Mouse (Mus musculus) splenic B cell, adult 2 months (primary cell): ENCODE measurements around the gene Slc25a38.

Source experiments
- DNase-seq: peaks from one replicate; pipeline ENCODE4 v3.0.0-alpha.2; 2011; ENCODE audit warnings: low read depth, low spot score
- H3K27me3 ChIP-seq: 2 replicates; pipeline ENCODE4 v1.6.1; 2012; ENCODE audit warnings: mild to moderate bottlenecking, low read length, moderate library complexity, mixed read lengths; ENCODE audit not compliant: control insufficient read depth, poor library complexity, insufficient read depth, severe bottlenecking
- H3K36me3 ChIP-seq: 2 replicates; pipeline ENCODE4 v1.6.1; 2012; ENCODE audit warnings: mild to moderate bottlenecking, low read length, moderate library complexity, mixed read lengths; ENCODE audit not compliant: control insufficient read depth, poor library complexity, insufficient read depth, severe bottlenecking

The Slc25a38 gene

GRCm38 (mm10) chr9:120110211-120111018 lies at the start of gene Slc25a38:
Gene Slc25a38, plus strand, starts transcription at chr9:120110374.
- DNase-seq = peak; percentile 95
- Histone ChIP-seq H3K27me3 (no peaks in the 10 kb centered on the region), H3K36me3 (no peaks in the 10 kb centered on the region)

- Histone ChIP-seq H3K36me3 (no peaks in the 10 kb centered on the region), H3K27me3 (no peaks in the 10 kb centered on the region)
- DNase-seq = no peak
Measured at GRCm38 (mm10) chr9:120064317-120064716, 45.9 kb upstream of the Slc25a38 start.

- no peaks in the 10 kb centered on the region for H3K36me3 ChIP-seq
- no peak for DNase-seq
- no peaks in the 10 kb centered on the region for H3K27me3 ChIP-seq
Measured at GRCm38 (mm10) chr9:120067609-120068008, 42.6 kb upstream of the Slc25a38 start.

DNA sequence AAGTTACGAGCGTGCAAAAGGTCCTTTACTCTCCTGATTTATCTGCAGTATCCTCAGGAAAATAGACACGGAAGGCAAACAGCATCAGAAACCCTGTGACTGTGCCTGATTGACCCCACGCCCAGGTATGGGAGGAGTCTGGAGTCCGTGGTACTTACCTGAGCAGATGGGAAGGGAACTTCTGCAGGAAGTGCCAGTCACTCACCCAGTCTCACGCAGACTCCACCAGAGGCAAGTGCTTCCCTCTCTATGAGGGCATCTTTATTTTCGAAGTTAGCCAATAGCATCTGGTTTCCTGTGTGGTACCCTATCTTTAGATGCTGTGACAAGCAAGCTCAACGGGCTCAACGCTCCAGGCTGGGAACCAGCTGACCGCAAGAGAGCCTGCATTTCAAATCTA lies 42.1 kb upstream of the Slc25a38 start:
- no peaks in the 10 kb centered on the region for H3K27me3 ChIP-seq
- H3K36me3 ChIP-seq = no peaks in the 10 kb centered on the region
- no peak for DNase-seq

- no peaks in the 10 kb centered on the region for H3K27me3 ChIP-seq
- DNase-seq = no peak
- no peaks in the 10 kb centered on the region for H3K36me3 ChIP-seq
Measured at GRCm38 (mm10) chr9:120069779-120070178, 40.4 kb upstream of the Slc25a38 start, which contains the start of gene Cx3cr1. Gene Cx3cr1, minus strand, starts transcription at chr9:120069879.

DNA sequence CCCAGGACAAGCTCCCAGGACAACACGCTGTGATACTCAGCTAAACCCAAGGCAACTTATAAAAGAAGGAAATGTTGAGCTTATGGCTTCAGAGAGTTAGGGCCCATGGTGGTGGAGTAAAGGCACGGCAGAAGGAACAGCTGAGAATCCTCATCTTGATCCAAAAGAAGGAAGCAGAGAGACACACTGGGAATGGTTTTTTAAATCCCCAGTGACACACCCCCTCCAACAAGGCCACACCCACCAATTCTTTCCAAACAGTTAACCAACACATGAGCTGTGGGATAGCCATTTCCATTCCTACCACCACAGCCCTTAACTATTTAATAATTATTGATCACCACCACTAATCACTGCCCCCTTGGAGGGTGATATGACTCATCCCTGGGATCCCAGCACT lies 38.9 kb upstream of the Slc25a38 start:
- Histone ChIP-seq H3K36me3 (no peaks in the 10 kb centered on the region), H3K27me3 (no peaks in the 10 kb centered on the region)
- DNase-seq = no peak

- Histone ChIP-seq H3K36me3 (no peaks in the 10 kb centered on the region), H3K27me3 (no peaks in the 10 kb centered on the region)
- peak; percentile 83 for DNase-seq
Measured at GRCm38 (mm10) chr9:120073169-120073568, 37.0 kb upstream of the Slc25a38 start.

DNA sequence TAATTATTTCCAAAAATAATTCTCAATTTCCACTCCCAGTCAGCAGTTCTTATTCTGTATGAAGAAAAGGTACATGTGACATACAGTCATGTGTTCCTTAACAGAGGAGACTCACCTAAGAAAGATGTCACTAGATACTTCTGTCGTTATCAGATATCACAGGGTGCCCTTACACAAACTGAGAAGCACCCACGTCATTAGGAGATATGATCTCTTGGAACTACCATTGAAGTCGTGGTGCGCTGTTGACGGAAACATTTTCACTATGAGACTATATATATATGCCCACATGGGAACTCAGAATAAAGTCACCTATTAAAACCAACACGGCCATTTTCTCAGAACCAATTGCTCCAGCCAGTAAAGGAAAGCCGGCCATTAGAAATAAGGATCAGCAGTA lies 35.7 kb upstream of the Slc25a38 start:
- H3K36me3 ChIP-seq = no peaks in the 10 kb centered on the region
- no peaks in the 10 kb centered on the region for H3K27me3 ChIP-seq
- DNase-seq = no peak

DNA sequence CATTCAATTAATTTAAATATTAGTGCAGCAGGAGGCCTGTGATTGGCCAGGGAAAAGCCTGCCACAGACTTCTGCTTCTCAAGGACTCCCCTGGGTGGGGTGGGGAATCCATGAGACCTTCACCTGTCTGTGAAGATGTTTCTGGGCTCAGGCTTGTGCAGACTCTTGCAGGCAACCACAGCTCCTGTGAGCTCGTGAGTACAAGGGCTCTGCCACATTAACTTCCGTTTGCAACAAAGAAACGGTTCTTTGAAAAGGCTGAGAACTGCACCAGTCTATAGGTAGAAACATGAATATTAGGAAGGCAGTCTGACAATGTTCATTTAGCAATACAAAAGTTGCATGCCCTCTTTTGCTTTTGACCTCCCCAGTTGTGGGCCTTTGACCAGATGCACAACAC lies 31.9 kb upstream of the Slc25a38 start:
- DNase-seq = no peak
- H3K27me3 ChIP-seq = no peaks in the 10 kb centered on the region
- H3K36me3 ChIP-seq = no peaks in the 10 kb centered on the region

- no peaks in the 10 kb centered on the region for H3K36me3 ChIP-seq
- DNase-seq = no peak
Measured at GRCm38 (mm10) chr9:120079901-120080300, 30.3 kb upstream of the Slc25a38 start.

GRCm38 (mm10) chr9:120080546-120081108 lies 29.5 kb upstream of the Slc25a38 start:
- Histone ChIP-seq H3K27me3 (no peaks in the 10 kb centered on the region), H3K36me3 (no peaks in the 10 kb centered on the region)
- no peak for DNase-seq

More at GRCm38 (mm10) chr9:120079901-120080300, 30.3 kb upstream of the Slc25a38 start:
- no peaks in the 10 kb centered on the region for H3K27me3 ChIP-seq

GRCm38 (mm10) chr9:120081247-120081646 lies 28.9 kb upstream of the Slc25a38 start:
- H3K27me3 ChIP-seq = no peaks in the 10 kb centered on the region
- no peak for DNase-seq
- H3K36me3 ChIP-seq = no peaks in the 10 kb centered on the region

- no peaks in the 10 kb centered on the region for H3K36me3 ChIP-seq
- no peaks in the 10 kb centered on the region for H3K27me3 ChIP-seq
- no peak for DNase-seq
Measured at GRCm38 (mm10) chr9:120081967-120082366, 28.2 kb upstream of the Slc25a38 start.

- no peak for DNase-seq
- Histone ChIP-seq H3K36me3 (no peaks in the 10 kb centered on the region), H3K27me3 (no peaks in the 10 kb centered on the region)
Measured at GRCm38 (mm10) chr9:120082691-120083090, 27.5 kb upstream of the Slc25a38 start.

DNA sequence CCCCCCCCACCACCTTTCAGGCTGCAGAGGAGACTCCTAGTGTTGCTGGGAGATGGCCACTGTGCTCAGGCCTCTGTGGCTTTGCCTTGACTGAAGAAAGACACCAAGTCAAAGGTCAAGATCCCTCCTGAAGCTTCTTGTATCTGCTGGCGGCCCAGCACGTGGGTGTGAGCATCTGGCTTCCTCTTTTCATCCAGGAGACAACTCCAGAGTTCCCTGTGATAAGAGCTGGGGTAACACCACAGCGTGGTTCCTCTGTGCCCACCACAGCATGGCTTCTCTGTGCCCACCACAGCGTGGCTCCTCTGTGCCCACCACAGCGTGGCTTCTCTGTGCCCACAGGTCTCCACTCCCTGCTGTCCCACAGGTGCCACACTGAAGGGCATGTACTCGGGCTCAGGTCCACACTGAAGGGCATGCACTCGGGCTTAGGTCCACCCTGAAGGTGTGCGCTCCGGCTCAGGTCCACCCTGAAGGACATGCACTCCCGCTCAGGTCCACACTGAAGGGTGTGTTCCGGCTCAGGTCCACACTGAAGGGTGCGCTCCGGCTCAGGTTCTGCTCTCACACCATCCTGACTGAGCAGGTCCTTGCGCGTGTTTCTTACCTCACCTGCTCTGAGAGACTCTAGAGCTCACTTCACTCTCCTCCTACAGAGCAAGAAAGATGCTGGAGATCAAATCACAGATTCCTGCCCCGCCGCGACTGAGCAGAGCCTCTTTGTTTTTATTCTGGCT lies 26.8 kb upstream of the Slc25a38 start:
- Histone ChIP-seq H3K36me3 (no peaks in the 10 kb centered on the region), H3K27me3 (no peaks in the 10 kb centered on the region)
- no peak for DNase-seq
